Mouse (Mus musculus) kidney, adult 2 months (tissue): ENCODE results near the gene Zfp652.

Experiments used
- CTCF ChIP-seq: fragments of 200-500 bp; conservative IDR thresholded peaks from 2 replicates; pipeline ENCODE4 v1.5.1; 2011; ENCODE audit warnings: low read depth, mild to moderate bottlenecking, control low read depth, low read length, moderate library complexity, mixed read lengths; ENCODE audit not compliant: insufficient read depth, insufficient read length
- POLR2A ChIP-seq: fragments of 200-500 bp; IDR thresholded peaks from one replicate; pipeline ENCODE4 v1.6.1; 2011; ENCODE audit warnings: low read depth, low read length, control low read depth

GRCm38 (mm10) chr11:95713225-95713810 is 845 bp downstream of the Zfp652 start:
- no peak for TF ChIP-seq POLR2A
- TF ChIP-seq CTCF, result no peak
